Mouse (Mus musculus) midbrain, embryonic 10.5 days (tissue): ENCODE measurements around the gene Nsun5. TPM values are rescaled to one million over a fixed set of nuclear protein-coding genes. Genes with fewer than 3 reads are reported as not detected.
"Not testable (repeated sequence)": the region's sequence is repeated elsewhere in the genome, so short reads cannot be mapped to it uniquely, and the experiment has no call there.

Source experiments
- DNase-seq: peaks from one replicate; pipeline ENCODE4 v3.0.0-alpha.2; 2017; ENCODE audit warnings: low spot score
- H3K27ac ChIP-seq: fragments of 300-500 bp; sonication (generic); replicated peaks from 2 replicates; pipeline ENCODE4 v1.5.1; 2016; ENCODE audit warnings: mild to moderate bottlenecking
- H3K27me3 ChIP-seq: fragments of 300-500 bp; sonication (generic); 2 replicates; pipeline ENCODE4 v1.6.1; 2016; ENCODE audit warnings: low read depth, mild to moderate bottlenecking; ENCODE audit not compliant: poor library complexity, severe bottlenecking
- H3K36me3 ChIP-seq: fragments of 300-500 bp; sonication (generic); 2 replicates; pipeline ENCODE4 v1.6.1; 2016; ENCODE audit warnings: mild to moderate bottlenecking, moderate library complexity
- H3K4me1 ChIP-seq: fragments of 300-500 bp; sonication (generic); 2 replicates; pipeline ENCODE4 v1.6.1; 2016
- H3K4me3 ChIP-seq: fragments of 300-500 bp; sonication (generic); 2 replicates; pipeline ENCODE4 v1.5.1; 2016; ENCODE audit warnings: mild to moderate bottlenecking, moderate library complexity
- H3K9me3 ChIP-seq: fragments of 300-500 bp; sonication (generic); replicated peaks from 2 replicates; pipeline ENCODE4 v1.6.1; 2016; ENCODE audit warnings: mild to moderate bottlenecking
- WGBS: fragments of 180-500 bp; shearing (Covaris S2); methylation state at CpG from one replicate; pipeline ENCODE4 v1.1.7; 2016; 5-methylcytosine and 5-hydroxymethylcytosine counted together
- polyA plus RNA-seq: library from polyadenylated mRNA; unstranded; fragments of >200 nt; fragmentation: Nextera tagmentation; extraction: Ambion mirVana; gene quantifications from 2 replicates; pipeline ENCODE4 v1.2.1, GENCODE M21; 2016

The Nsun5 gene
- polyA plus RNA-seq, 1 experiment from 2014 or later = 45.2 TPM

DNA sequence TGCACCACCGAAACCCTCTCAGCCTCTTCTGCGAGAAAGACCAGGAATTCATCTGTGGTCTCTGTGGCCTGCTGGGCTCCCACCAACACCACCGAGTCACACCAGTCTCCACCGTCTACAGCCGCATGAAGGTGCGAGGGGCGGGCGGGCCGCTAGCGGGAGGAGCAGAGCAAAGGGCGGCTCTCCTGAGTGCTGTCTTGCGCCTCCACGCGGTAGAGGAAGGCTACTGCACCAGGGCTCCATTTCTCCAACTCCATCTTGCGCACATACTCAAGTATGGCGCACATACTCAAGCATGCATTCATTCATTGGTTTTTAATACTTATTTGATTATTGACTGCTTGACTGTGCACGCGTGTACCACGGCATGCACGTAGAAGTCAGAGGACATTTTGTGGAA, 16.2 kb upstream of the Nsun5 start:
- DNase-seq = peak; percentile 48
- WGBS = 18% methylated on average over 20 of the region's 20 CpGs
- Histone ChIP-seq H3K36me3 (no peaks in the 10 kb centered on the region), H3K27me3 (peaks cover 15% of the 10 kb centered on the region), H3K27ac (no peak overlapping the region), H3K9me3 (peaks cover 8% of the 10 kb centered on the region), H3K4me3 (peak overlapping the region; percentile 27), H3K4me1 (no peaks in the 10 kb centered on the region; the same call in 1 of the 2 replicates)

DNA sequence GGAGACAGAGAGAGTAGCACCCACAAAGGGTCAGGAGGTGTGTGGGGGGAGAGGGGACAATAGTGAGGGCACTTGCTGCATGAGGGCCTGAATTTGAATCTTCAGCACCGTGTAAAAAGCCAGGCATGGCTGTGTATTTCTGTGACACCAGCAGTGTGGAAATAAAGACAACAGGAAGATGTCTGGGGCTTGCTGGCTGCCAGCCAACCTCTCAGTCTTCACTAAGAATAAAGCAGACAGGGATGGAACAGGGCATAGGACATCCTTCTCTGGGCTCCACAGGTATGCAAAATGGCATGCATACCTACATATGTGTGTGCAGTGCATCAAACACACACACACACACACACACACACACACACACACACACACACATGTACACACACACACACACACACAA, 13.7 kb upstream of the Nsun5 start:
- H3K36me3 ChIP-seq = no peaks in the 10 kb centered on the region
- no peaks in the 10 kb centered on the region; the same call in 1 of the 2 replicates for H3K4me1 ChIP-seq
- H3K9me3 ChIP-seq = peaks cover 4% of the 10 kb centered on the region
- WGBS = 74% methylated on average over 1 of the region's 1 CpGs
- H3K4me3 ChIP-seq = no peak overlapping the region
- H3K27ac ChIP-seq = no peak overlapping the region
- DNase-seq = no peak
- peaks cover 15% of the 10 kb centered on the region for H3K27me3 ChIP-seq

DNA sequence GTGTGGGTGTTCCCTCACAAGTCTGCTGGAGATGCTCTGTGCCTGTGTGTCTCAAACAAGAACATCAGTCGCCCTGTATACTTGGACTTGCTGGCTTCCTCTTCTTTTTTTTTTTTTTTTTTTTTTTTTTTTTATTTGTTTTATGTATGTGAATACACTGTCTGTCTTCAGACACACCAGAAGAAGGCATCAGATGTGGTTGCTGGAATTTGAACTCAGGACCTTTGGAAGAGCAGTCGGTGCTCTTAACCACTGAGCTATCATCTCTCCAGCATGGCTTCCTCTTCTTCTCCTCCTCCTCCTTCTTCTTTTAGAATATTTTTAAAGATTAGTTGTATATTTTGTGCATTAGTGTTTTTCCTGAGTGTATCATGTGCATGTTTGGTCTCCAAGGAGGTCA, 12.2 kb upstream of the Nsun5 start:
- Histone ChIP-seq H3K27me3 (peaks cover 15% of the 10 kb centered on the region), H3K36me3 (no peaks in the 10 kb centered on the region), H3K9me3 (peaks cover 4% of the 10 kb centered on the region), H3K4me1 (no peaks in the 10 kb centered on the region; the same call in 1 of the 2 replicates), H3K4me3 (no peak overlapping the region), H3K27ac (no peak overlapping the region)
- 87% methylated on average over 2 of the region's 2 CpGs for WGBS
- no peak for DNase-seq

DNA sequence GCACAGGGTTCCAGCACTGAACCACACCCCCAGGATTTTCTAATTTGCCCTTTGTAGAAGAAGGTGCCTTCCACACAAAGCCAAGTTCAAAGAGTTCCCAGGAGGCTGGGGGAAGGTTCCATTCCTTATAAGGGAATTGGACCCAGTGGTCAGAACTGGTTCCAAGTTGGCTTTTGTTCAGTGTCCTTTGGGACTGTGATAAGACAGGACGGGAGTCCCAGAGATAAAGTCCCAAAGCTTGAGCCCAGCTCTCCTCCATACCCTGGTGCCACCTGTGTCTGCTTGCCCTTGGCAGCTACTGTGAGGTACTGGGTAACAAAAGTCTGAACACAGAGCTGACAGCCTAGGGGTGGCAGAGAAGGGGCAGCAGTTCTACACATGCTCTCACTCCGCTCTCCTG, 10.0 kb upstream of the Nsun5 start:
- 94% methylated on average over 2 of the region's 2 CpGs for WGBS
- no peaks in the 10 kb centered on the region for H3K4me1 ChIP-seq
- no peak for DNase-seq
- no peaks in the 10 kb centered on the region for H3K36me3 ChIP-seq
- no peaks in the 10 kb centered on the region for H3K27me3 ChIP-seq
- no peak overlapping the region for H3K27ac ChIP-seq
- H3K9me3 ChIP-seq = peaks cover 4% of the 10 kb centered on the region
- no peak overlapping the region for H3K4me3 ChIP-seq

DNA sequence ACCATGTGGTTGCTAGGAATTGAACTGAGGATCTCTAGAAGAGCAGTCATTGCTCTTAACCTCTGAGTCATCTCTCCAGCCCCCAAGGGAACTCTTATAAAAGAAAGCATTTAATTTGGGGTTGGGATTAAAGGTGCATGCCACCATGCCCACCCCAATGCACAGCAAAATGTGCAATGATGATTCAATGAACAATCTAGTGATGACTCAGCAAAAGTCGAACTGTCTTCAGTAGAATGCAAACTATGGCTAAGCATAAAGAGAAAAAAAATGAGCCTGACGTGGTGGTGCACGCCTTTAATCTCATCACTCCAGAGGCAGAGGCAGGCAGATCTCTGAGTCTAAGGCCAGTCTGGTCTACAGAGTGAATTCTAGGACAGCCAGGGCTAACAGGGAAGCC, 7.2 kb upstream of the Nsun5 start:
- DNase-seq = no peak
- Histone ChIP-seq H3K27me3 (peaks cover 5% of the 10 kb centered on the region; the same call in 1 of the 2 replicates), H3K9me3 (peaks cover 2% of the 10 kb centered on the region), H3K27ac (no peak overlapping the region), H3K36me3 (no peaks in the 10 kb centered on the region), H3K4me1 (no peaks in the 10 kb centered on the region), H3K4me3 (no peak overlapping the region)
- WGBS = 86% methylated on average over 3 of the region's 3 CpGs

DNA sequence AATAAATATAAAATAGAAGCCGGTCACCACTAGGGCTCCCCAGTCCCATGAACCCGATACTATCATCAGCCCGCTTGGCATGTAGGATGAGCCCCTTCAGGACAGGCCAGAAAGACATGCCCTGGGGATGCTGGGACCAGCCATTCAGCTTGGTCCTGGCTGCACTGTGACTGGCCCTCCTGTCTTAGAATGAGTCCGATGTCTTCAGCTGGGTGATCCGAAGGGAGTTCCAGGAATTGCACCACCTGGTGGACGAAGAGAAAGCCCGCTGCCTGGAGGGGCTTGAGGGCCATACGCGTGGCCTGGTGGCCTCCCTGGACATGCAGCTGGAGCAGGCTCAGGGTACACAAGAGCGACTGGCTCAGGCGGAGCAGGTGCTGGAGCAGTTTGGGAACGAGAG, 6.2 kb upstream of the Nsun5 start:
- DNase-seq = peak; percentile 69
- H3K9me3 ChIP-seq = no peaks in the 10 kb centered on the region; the same call in 1 of the 2 replicates
- peaks cover 5% of the 10 kb centered on the region; the same call in 1 of the 2 replicates for H3K27me3 ChIP-seq
- H3K27ac ChIP-seq = no peak overlapping the region
- H3K36me3 ChIP-seq = no peaks in the 10 kb centered on the region
- no peak overlapping the region for H3K4me3 ChIP-seq
- 29% methylated on average over 12 of the region's 12 CpGs for WGBS
- H3K4me1 ChIP-seq = no peaks in the 10 kb centered on the region; the same call in 1 of the 2 replicates

DNA sequence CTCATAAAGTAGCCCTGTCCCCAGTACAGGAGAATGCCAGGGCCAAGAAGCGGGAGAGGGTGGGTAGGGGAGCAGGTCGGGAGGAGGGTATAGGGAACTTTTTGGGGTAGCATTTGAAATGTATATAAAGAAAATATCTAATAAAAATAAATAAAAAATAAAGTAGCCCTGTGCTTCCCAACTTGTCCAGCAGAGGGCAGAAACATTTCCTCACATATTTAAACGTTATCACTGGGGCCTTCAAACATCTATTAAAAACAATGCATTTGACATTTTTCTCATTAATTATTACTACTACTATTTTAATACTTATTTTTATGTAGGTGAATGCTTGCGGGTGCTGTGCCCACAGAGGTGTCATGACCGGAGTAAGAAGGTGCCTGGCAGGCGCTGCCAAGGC, 1.9 kb upstream of the Nsun5 start:
- H3K4me1 ChIP-seq = peaks cover 18% of the 10 kb centered on the region
- H3K4me3 ChIP-seq = no peak overlapping the region
- peaks cover 17% of the 10 kb centered on the region for H3K36me3 ChIP-seq
- WGBS = 57% methylated on average over 6 of the region's 6 CpGs
- no peaks in the 10 kb centered on the region for H3K9me3 ChIP-seq
- peaks cover 5% of the 10 kb centered on the region; the same call in 1 of the 2 replicates for H3K27me3 ChIP-seq
- no peak overlapping the region for H3K27ac ChIP-seq
- no peak for DNase-seq

DNA sequence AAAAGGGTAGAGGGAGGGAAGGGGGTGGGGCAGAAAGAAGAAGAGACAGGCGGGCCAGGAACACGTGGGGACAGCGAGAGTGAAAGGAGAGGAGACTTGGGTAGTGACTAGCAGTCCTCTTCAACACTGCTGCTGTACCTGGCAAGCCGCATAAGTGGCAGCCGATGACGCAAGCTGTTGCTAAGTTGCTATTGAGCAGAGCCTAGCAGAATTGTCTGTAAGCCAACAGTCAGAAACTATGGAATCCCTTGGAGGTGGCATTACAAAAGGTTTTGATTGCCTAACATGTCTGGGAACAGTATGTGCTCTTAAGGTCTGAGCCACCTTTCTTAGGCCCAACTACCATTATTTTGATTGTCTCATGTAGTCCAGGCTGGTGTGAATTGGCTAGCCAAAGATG, 1.4 kb upstream of the Nsun5 start:
- Histone ChIP-seq H3K4me1 (peaks cover 18% of the 10 kb centered on the region), H3K27me3 (peaks cover 5% of the 10 kb centered on the region; the same call in 1 of the 2 replicates), H3K9me3 (peaks cover 2% of the 10 kb centered on the region; the same call in 1 of the 2 replicates), H3K4me3 (no peak overlapping the region), H3K36me3 (peaks cover 21% of the 10 kb centered on the region), H3K27ac (no peak overlapping the region)
- 83% methylated on average over 6 of the region's 6 CpGs for WGBS
- no peak for DNase-seq

DNA sequence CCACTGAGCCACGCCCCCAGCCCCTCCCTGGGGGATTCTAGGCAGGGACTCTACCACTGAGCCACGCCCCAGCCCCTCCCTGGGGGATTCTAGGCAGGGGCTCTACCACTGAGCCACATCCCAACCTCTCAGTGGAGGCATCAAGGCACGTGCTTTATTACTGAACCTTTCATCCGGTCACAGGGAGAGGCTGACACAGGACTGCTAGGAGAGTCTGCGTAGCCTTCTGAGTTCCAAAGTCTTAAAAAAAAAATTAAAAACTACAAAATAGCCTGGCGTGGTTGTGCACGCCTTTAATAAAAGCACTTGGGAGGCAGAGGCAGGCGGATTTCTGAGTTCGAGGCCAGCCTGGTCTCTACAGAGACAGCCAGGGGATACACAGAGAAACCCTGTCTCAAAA, 557 bp upstream of the Nsun5 start:
- WGBS = 60% methylated on average over 9 of the region's 9 CpGs
- Histone ChIP-seq H3K36me3 (peaks cover 30% of the 10 kb centered on the region), H3K4me3 (peak overlapping the region; percentile 92), H3K4me1 (peaks cover 18% of the 10 kb centered on the region), H3K27ac (peak overlapping the region; percentile 86)
- DNase-seq, H3K9me3 ChIP-seq, H3K27me3 ChIP-seq: not testable (repeated sequence)

DNA sequence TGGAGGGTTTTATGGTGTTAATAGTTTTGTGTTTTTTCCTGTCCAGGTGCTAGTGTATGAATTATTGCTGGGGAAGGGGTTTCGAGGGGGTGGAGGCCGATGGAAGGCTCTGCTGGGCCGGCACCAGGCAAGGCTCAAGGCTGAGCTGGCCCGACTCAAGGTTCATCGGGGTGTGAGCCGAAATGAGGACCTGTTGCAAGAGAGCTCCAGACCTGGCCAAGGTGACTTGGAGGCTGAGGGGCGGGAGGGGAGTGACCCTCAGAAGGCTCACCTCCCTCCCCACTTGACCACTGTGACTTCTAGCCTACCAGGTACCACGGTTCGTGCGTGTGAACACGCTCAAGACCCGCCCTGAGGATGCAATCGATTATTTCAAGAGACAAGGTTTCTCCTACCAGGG, 1.4 kb downstream of the Nsun5 start:
- Histone ChIP-seq H3K27ac (no peak overlapping the region), H3K4me1 (peaks cover 18% of the 10 kb centered on the region), H3K27me3 (peaks cover 5% of the 10 kb centered on the region; the same call in 1 of the 2 replicates), H3K36me3 (peaks cover 50% of the 10 kb centered on the region), H3K4me3 (peak overlapping the region; percentile 92), H3K9me3 (peaks cover 6% of the 10 kb centered on the region; the same call in 1 of the 2 replicates)
- WGBS = 94% methylated on average over 13 of the region's 13 CpGs
- no peak for DNase-seq

DNA sequence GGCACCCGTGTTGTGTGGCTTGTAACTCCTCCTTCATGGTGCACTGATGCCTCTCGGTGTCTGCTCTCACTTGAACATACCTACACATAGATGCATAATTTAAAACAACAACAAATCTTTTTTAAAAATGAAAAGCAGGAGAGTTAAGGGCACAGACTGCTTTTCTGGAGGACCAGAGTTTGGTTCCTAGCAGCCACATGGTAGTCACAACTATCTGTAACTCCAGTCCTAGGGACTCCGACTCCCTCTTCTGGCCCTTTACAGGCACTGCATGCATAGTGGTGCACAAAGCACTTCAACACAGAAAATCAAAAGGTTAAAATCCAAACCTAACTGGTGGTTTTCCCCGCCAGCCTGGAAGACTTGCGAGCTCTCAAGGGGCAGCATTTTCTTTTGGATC, 3.8 kb downstream of the Nsun5 start:
- Histone ChIP-seq H3K9me3 (peaks cover 6% of the 10 kb centered on the region; the same call in 1 of the 2 replicates), H3K27ac (no peak overlapping the region), H3K4me1 (peaks cover 18% of the 10 kb centered on the region), H3K4me3 (no peak overlapping the region), H3K36me3 (peaks cover 74% of the 10 kb centered on the region), H3K27me3 (no peaks in the 10 kb centered on the region)
- no peak for DNase-seq
- whole genome bisulfite sequencing = 93% methylated on average over 5 of the region's 5 CpGs

DNA sequence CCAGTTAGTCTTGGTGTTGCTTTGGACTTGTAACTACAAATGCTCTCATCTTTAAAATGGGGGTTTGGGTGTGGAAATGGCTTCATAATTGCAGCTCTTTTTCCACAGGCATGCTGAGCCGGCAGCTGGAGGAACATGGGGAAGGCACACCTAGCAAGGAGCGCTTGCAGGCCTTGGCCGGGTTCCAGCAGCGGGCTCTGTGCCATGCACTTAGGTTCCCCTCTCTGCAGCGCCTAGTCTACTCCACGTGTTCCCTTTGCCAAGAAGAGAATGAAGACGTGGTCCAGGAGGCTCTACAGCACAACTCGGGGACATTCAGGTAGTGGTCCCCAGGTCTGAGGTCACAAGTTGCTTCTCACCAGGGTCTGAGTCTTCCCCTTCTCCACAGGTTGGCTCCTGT, 5.4 kb downstream of the Nsun5 start:
- H3K27me3 ChIP-seq = no peaks in the 10 kb centered on the region
- no peak overlapping the region for H3K27ac ChIP-seq
- WGBS = 93% methylated on average over 8 of the region's 8 CpGs
- H3K4me1 ChIP-seq = peaks cover 11% of the 10 kb centered on the region
- H3K9me3 ChIP-seq = peaks cover 6% of the 10 kb centered on the region; the same call in 1 of the 2 replicates
- no peak for DNase-seq
- H3K36me3 ChIP-seq = peaks cover 90% of the 10 kb centered on the region
- H3K4me3 ChIP-seq = no peak overlapping the region

DNA sequence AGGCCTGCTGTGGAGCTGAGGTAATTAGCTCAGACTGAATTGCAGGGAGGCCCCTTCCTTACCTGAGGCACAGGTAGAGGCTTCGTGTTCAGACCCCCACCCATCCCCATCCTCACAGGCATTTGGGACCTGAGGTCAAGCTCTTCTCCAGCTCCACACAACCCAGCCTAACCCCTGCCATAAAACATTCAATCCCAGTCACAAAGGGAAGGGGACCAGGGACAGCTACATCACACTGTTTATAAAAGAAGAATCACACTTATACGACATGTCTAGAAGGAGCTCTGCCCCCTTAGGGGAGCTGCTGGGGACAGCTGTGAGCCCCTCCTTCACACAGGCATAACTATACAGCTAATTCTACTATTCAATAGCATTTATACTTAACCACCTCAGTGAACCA, 6.6 kb downstream of the Nsun5 start:
- Histone ChIP-seq H3K4me3 (no peak overlapping the region), H3K9me3 (peaks cover 6% of the 10 kb centered on the region; the same call in 1 of the 2 replicates), H3K27me3 (no peaks in the 10 kb centered on the region), H3K36me3 (peaks cover 100% of the 10 kb centered on the region), H3K27ac (no peak overlapping the region), H3K4me1 (no peaks in the 10 kb centered on the region)
- DNase-seq = no peak
- 80% methylated on average over 2 of the region's 2 CpGs for whole genome bisulfite sequencing

DNA sequence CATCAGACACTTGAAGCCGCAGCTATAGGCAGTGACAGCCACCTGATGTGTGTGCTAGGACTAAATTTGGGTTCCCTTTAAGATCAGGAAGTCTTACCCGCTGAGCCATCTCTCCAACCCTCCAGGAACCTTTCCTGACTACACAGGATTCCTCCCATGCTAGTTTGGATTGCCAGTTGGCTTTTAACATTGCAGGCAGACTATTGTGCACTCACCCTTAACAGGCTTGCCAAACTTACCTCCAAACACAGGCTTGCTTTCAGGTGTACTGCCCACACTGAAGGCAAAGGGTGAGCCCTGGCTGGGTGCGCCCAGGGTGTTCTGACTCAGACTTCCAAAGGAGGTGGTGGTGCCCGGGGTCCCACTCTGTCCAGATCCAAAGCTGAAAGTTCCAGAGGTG, 10.9 kb downstream of the Nsun5 start:
- H3K4me1 ChIP-seq = no peaks in the 10 kb centered on the region
- H3K9me3 ChIP-seq = no peaks in the 10 kb centered on the region
- WGBS = 92% methylated on average over 4 of the region's 4 CpGs
- no peak for DNase-seq
- H3K27me3 ChIP-seq = no peaks in the 10 kb centered on the region
- no peak overlapping the region for H3K4me3 ChIP-seq
- H3K36me3 ChIP-seq = peaks cover 100% of the 10 kb centered on the region
- no peak overlapping the region for H3K27ac ChIP-seq
